Mouse (Mus musculus) intestine, embryonic 15.5 days (tissue): ENCODE results near the gene Ppm1b. TPM values are rescaled to one million over a fixed set of nuclear protein-coding genes. Genes with fewer than 3 reads are reported as not detected.

Experiments
- ATAC-seq: fragments of 200-750 bp; cut with Nextera tagmentation; 2 replicates; pipeline ENCODE4 v1.8.0; 2017; ENCODE audit warnings: moderate TSS enrichment, moderate library complexity
- H3K27ac ChIP-seq: fragments of 300-500 bp; sonication (generic); 2 replicates; pipeline ENCODE4 v1.5.1; 2015; ENCODE audit warnings: mild to moderate bottlenecking, inconsistent platforms
- H3K27me3 ChIP-seq: fragments of 300-500 bp; sonication (generic); replicated peaks from 2 replicates; pipeline ENCODE4 v1.6.1; 2015; ENCODE audit warnings: inconsistent platforms
- H3K36me3 ChIP-seq: fragments of 300-500 bp; sonication (generic); 2 replicates; pipeline ENCODE4 v1.6.1; 2015; ENCODE audit warnings: inconsistent platforms
- H3K4me1 ChIP-seq: fragments of 300-500 bp; sonication (generic); replicated peaks from 2 replicates; pipeline ENCODE4 v1.6.1; 2015; ENCODE audit warnings: inconsistent platforms
- H3K4me2 ChIP-seq: fragments of 300-500 bp; sonication (generic); replicated peaks from 2 replicates; pipeline ENCODE4 v1.6.1; 2015; ENCODE audit warnings: mild to moderate bottlenecking, inconsistent platforms
- H3K4me3 ChIP-seq: fragments of 300-500 bp; sonication (generic); replicated peaks from 2 replicates; pipeline ENCODE4 v1.5.1; 2015; ENCODE audit warnings: inconsistent platforms
- H3K9ac ChIP-seq: fragments of 300-500 bp; sonication (generic); 2 replicates; pipeline ENCODE4 v1.6.1; 2015; ENCODE audit warnings: inconsistent platforms
- H3K9me3 ChIP-seq: fragments of 300-500 bp; sonication (generic); 2 replicates; pipeline ENCODE4 v1.6.1; 2016; ENCODE audit warnings: inconsistent platforms
- WGBS: fragments of 180-500 bp; shearing (Covaris S2); methylation state at CpG from one replicate; pipeline ENCODE4 v1.1.7; 2015; 5-methylcytosine and 5-hydroxymethylcytosine counted together
- polyA plus RNA-seq: library from polyadenylated mRNA; unstranded; fragments of >200 nt; fragmentation: Nextera tagmentation; extraction: Ambion mirVana; gene quantifications from 2 replicates; pipeline ENCODE4 v1.2.1, GENCODE M21; 2015

Ppm1b gene
- polyA plus RNA-seq, 1 experiment from 2014 or later = 96.6 TPM

DNA sequence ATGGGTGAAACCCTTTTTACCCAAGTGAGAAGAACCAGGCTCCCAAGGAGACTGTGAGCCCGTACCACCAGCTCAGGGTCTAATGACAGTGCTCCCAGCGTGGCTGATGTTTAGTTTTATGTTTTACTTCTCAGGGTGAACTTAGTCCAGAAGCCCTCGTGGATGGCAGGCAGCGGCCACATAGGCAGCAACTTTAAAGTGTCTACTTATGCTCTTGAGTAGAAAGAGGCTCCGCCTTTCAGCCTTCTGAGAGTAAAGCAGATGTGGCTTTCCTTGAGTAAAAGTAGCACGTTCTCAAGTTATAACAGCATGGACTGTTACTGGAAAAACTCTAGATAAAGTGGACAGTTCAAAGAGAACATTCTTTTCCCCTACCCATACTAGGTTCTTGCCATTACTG lies 39.3 kb downstream of the Ppm1b start:
- H3K4me3 ChIP-seq = no peak overlapping the region
- H3K27ac ChIP-seq = no peak overlapping the region
- H3K9ac ChIP-seq = no peak overlapping the region
- no peak for ATAC-seq
- no peaks in the 10 kb centered on the region for H3K27me3 ChIP-seq
- no peaks in the 10 kb centered on the region for H3K9me3 ChIP-seq
- H3K36me3 ChIP-seq = 0 out of 2 replicates have a peak, but pooled peaks cover 3% of the 10 kb centered on the region
- WGBS = 54% methylated on average over 6 of the region's 6 CpGs
- no peaks in the 10 kb centered on the region for H3K4me1 ChIP-seq
- H3K4me2 ChIP-seq = no peak overlapping the region

DNA sequence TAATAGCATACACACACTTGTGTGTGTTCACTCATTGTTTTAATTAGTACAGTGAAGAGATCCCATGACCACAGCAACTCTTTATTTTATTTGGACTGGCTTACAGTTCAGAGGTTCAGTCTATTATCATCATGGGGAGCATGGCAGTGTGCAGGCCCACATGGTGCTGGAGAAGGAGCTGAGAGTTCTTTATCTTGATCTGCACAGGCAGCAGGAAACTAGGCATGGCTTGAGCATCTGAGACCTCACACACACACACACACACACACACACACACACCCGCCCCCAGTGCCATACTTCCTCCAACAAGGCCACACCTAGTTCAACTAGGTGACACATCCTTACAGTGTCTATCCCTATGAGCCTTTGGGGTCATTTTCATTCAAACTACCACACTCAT lies 41.1 kb downstream of the Ppm1b start:
- H3K27ac ChIP-seq = no peak overlapping the region
- 61% methylated on average over 1 of the region's 1 CpGs for WGBS
- H3K4me2 ChIP-seq = no peak overlapping the region
- H3K9me3 ChIP-seq = no peaks in the 10 kb centered on the region
- H3K4me1 ChIP-seq = no peaks in the 10 kb centered on the region
- H3K27me3 ChIP-seq = no peaks in the 10 kb centered on the region
- no peak for ATAC-seq
- no peak overlapping the region for H3K4me3 ChIP-seq
- H3K36me3 ChIP-seq = 0 out of 2 replicates have a peak, but pooled peaks cover 3% of the 10 kb centered on the region
- no peak overlapping the region for H3K9ac ChIP-seq

DNA sequence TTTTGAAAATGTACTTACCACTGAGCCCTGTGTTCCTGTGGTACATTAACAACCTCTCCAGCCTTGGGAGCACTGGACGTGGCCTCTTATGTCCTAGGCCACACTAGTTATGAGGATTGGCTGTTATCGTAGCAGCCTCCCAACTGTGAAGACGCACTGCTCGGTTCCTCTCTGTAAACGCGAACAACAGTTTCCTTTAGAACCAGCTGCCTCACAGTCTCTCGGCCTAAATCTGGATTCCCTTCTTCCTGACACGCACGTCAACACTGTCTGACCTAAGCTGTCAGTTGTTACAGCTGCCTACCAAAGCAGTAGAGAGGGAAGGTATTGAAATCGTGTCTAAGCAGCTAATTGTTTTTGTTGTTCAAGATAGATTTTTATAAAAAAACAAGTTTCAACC lies 43.1 kb downstream of the Ppm1b start:
- no peak overlapping the region for H3K27ac ChIP-seq
- 86% methylated on average over 10 of the region's 10 CpGs for WGBS
- H3K27me3 ChIP-seq = no peaks in the 10 kb centered on the region
- H3K4me3 ChIP-seq = no peak overlapping the region
- H3K36me3 ChIP-seq = 0 out of 2 replicates have a peak, but pooled peaks cover 6% of the 10 kb centered on the region
- no peak overlapping the region for H3K4me2 ChIP-seq
- no peak for ATAC-seq
- H3K9me3 ChIP-seq = no peaks in the 10 kb centered on the region
- no peaks in the 10 kb centered on the region for H3K4me1 ChIP-seq
- H3K9ac ChIP-seq = no peak overlapping the region

DNA sequence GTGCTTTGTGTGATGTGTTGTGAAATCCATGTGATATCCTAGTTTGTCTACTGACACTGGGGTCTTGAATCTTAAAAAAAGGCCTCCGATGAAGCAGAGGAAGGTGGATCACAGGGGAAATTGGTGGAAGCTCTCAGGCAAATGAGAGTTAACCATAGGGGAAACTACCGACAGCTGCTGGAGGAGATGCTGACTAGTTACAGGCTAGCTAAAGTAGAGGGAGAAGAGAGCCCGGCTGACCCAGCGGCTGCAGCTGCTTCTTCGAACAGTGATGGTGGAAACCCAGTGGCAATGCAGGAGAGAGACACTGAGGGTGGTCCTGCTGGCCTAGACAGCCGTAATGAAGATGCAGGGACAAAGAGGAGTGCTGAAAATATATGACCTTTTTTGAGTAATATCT lies 56.9 kb downstream of the Ppm1b start:
- Histone ChIP-seq H3K9ac (no peak overlapping the region), H3K27me3 (no peaks in the 10 kb centered on the region), H3K4me3 (no peak overlapping the region), H3K9me3 (no peaks in the 10 kb centered on the region), H3K4me2 (no peak overlapping the region), H3K36me3 (0 out of 2 replicates have a peak, but pooled peaks cover 6% of the 10 kb centered on the region), H3K27ac (no peak overlapping the region), H3K4me1 (no peaks in the 10 kb centered on the region)
- no peak for ATAC-seq
- 71% methylated on average over 6 of the region's 6 CpGs for WGBS

DNA sequence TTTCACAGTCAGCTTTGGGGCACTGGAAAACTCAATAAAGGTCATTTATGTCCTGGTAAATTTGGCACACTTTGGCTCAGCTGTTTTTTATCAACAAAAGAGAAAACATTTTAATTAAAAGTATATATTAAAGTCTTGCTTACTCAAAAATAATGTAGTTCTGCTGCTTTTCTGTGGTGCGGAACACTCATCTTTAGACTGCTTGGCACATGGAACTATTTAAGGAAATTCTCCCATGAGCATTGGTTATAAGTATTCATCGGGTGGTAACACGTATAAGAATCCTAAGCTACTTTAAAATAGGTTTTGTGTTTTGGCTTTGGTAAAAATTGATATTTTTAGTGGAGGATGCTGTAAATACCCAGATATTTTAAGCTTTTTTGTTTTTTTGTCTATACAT lies 58.1 kb downstream of the Ppm1b start:
- WGBS = 96% methylated on average over 3 of the region's 3 CpGs
- ATAC-seq = no peak
- no peak overlapping the region for H3K4me2 ChIP-seq

DNA sequence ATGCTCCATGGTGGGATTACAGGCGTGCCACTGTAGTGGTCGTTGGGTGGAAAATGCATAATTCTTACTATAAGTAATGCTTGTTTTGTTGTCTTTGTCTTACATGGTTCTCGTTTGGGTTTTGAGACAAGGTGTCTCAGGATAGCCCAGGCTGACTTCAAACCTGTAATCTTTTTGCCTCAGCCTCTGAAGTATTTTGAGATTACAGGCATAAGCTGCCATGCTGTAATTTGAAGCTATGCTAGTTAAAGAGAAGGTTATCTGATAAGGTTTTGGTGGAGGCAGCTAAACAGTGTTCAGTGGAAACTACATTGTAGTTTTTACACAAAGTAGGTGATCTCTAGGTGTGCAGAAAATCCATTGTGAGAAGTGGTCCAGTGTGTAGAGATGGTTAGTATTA lies 61.8 kb downstream of the Ppm1b start:
- Histone ChIP-seq H3K27ac (no peak overlapping the region), H3K27me3 (no peaks in the 10 kb centered on the region), H3K36me3 (no peaks in the 10 kb centered on the region), H3K9ac (no peak overlapping the region), H3K4me1 (no peaks in the 10 kb centered on the region), H3K9me3 (no peaks in the 10 kb centered on the region), H3K4me3 (no peak overlapping the region), H3K4me2 (no peak overlapping the region)
- no peak for ATAC-seq
- 85% methylated on average over 3 of the region's 3 CpGs for WGBS

More for the DNA sequence above, 58.1 kb downstream of the Ppm1b start:
- Histone ChIP-seq H3K36me3 (0 out of 2 replicates have a peak, but pooled peaks cover 6% of the 10 kb centered on the region), H3K9me3 (no peaks in the 10 kb centered on the region), H3K9ac (no peak overlapping the region), H3K4me1 (no peaks in the 10 kb centered on the region), H3K27ac (no peak overlapping the region), H3K4me3 (no peak overlapping the region), H3K27me3 (no peaks in the 10 kb centered on the region)

DNA sequence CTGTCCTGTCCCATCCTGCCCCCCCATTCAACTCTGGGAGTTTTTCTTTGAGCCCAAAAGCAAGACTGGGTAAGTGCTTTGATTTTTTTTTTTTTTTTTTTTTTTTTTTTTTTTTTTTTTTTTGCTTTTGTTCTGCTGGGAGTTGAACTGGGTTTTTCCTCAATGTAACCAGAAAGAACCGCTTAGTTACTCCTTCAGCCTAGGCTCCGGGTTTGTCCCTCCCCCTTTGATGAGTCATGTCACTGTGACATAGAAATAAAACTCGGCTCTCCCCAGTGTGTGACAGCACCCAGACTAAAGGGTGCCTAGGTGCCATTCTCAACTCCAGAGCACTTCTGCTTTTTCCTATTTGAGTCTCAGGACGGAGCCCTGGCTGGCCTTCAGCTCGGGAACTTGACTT lies 62.3 kb downstream of the Ppm1b start:
- no peak overlapping the region for H3K4me2 ChIP-seq
- H3K9me3 ChIP-seq = no peaks in the 10 kb centered on the region
- WGBS = 75% methylated on average over 5 of the region's 5 CpGs
- H3K9ac ChIP-seq = no peak overlapping the region
- no peaks in the 10 kb centered on the region for H3K4me1 ChIP-seq
- peak; percentile 43; the same call in 1 of the 2 replicates for ATAC-seq
- H3K27ac ChIP-seq = no peak overlapping the region
- H3K4me3 ChIP-seq = no peak overlapping the region
- no peaks in the 10 kb centered on the region for H3K36me3 ChIP-seq
- H3K27me3 ChIP-seq = no peaks in the 10 kb centered on the region

DNA sequence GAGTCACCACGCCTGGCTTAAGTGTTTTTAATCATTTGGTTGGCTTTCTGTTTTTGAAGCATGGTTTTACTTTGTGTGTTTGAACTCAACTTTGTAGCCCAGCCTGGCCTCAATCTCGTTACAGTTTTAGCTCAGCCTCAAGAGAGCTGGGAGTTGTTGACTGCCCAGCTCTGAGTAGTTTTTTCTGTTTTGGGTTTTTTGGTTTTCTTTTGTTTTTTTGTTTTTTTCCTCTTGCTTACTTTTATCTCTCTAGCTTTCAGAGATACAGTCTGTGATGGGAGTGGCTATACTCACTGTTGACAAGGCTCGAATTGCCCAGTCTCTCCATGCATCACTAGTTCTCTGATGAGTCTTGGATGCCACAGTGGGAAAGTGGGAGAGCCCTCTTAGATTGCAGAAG lies 63.8 kb downstream of the Ppm1b start:
- ATAC-seq = no peak
- Histone ChIP-seq H3K27me3 (no peaks in the 10 kb centered on the region), H3K9ac (no peak overlapping the region), H3K36me3 (no peaks in the 10 kb centered on the region), H3K4me1 (no peaks in the 10 kb centered on the region), H3K9me3 (no peaks in the 10 kb centered on the region), H3K27ac (no peak overlapping the region), H3K4me3 (no peak overlapping the region), H3K4me2 (no peak overlapping the region)
- 88% methylated on average over 3 of the region's 3 CpGs for WGBS

DNA sequence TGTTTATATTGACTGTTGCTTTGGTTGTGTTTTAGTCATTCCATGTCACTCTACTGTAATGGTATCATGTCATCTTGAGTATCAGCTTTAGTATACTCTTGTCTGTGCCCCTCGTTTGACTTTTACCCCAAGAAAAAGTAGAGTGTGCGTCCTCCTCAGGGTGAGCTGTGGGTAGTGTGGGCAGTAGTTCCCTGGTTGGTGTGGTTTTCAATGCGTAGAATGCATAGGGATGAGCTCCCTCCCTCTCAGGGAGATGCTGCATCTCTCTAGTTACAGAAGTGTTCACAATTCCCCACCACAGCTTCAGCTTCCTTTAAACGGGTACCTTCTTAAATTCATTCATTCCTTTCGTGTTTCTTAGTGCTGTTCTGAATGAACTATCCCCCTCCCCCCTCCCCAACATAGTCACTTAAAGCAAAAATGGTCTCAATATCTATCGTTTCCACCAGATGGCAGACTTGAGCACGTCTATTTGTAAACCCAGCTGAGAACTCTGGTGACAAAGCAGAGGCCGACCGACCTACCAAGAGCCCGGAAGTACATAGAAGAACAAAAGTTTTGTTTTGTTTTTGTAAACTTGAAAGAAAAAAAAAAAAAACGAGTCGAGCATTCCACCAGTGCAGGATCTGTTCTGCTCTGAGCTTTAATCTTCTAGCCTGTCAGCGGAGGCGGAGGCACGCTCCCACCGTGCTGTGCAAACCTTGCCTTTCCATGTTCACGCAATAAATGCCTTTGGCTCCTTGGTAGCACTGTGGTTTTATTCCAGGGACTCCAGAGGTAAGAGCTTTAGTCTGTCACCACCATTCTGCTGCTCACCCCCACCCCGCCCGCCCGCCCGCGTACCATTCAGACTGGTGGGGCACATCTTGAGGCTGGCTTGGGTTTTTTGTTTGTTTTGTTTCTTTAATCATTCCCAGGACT lies 67.0 kb downstream of the Ppm1b start:
- 48% methylated on average over 22 of the region's 22 CpGs for WGBS
- H3K27ac ChIP-seq = no peak overlapping the region
- H3K36me3 ChIP-seq = no peaks in the 10 kb centered on the region
- peak overlapping the region; percentile 14; the same call in 1 of the 2 replicates for H3K4me2 ChIP-seq
- no peak overlapping the region for H3K4me3 ChIP-seq
- no peaks in the 10 kb centered on the region for H3K4me1 ChIP-seq
- no peaks in the 10 kb centered on the region for H3K9me3 ChIP-seq
- ATAC-seq = peak; percentile 13
- H3K27me3 ChIP-seq = no peaks in the 10 kb centered on the region
- no peak overlapping the region for H3K9ac ChIP-seq

DNA sequence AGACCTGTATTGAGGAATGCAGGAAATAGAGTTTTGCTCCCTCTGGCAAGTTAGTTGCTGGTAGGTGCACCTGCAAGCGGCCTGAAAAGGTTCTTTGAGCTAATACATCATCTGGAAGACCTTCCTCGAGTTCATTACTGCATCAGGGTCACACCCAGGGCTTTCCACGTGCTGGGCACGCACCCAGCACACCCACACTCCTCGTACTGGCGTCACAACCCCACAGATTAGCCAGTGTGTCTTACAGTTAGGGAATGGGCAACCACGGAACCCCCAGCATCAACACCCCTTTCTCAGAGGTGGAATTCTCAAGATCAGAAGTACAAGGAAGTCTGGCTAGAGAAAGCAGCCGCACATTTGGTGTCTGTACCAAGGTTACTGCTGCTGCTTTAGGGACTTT lies 67.7 kb downstream of the Ppm1b start:
- H3K36me3 ChIP-seq = no peaks in the 10 kb centered on the region
- H3K27me3 ChIP-seq = no peaks in the 10 kb centered on the region
- no peaks in the 10 kb centered on the region for H3K9me3 ChIP-seq
- no peak overlapping the region for H3K9ac ChIP-seq
- 76% methylated on average over 8 of the region's 8 CpGs for WGBS
- H3K4me2 ChIP-seq = no peak overlapping the region
- 0 out of 2 replicates have a peak overlapping the region, but pooled peaks have one; percentile 22 for H3K27ac ChIP-seq
- H3K4me3 ChIP-seq = no peak overlapping the region
- ATAC-seq = no peak
- H3K4me1 ChIP-seq = no peaks in the 10 kb centered on the region

DNA sequence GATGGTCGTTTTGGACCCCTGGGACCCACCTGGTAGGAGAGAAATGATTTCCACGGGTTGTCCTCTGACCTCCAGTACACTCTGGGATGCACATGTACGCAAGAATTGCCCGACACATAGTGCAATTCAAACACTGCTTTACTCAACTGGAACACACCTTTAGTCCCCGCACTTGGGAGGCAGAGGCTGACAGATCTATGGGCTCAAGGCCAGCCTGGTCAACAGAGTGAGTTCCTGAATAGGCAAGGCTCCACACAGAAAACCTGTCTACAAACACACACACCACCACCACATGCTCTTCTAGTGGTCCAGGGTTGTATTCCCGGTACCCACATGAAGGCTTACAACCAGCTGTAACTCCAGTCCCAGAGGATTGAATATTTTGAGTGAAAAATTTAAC lies 68.6 kb downstream of the Ppm1b start:
- Histone ChIP-seq H3K4me2 (no peak overlapping the region), H3K27me3 (no peaks in the 10 kb centered on the region), H3K4me1 (no peaks in the 10 kb centered on the region), H3K9ac (no peak overlapping the region), H3K27ac (no peak overlapping the region), H3K9me3 (no peaks in the 10 kb centered on the region), H3K36me3 (no peaks in the 10 kb centered on the region), H3K4me3 (no peak overlapping the region)
- ATAC-seq = no peak
- 86% methylated on average over 6 of the region's 6 CpGs for WGBS

DNA sequence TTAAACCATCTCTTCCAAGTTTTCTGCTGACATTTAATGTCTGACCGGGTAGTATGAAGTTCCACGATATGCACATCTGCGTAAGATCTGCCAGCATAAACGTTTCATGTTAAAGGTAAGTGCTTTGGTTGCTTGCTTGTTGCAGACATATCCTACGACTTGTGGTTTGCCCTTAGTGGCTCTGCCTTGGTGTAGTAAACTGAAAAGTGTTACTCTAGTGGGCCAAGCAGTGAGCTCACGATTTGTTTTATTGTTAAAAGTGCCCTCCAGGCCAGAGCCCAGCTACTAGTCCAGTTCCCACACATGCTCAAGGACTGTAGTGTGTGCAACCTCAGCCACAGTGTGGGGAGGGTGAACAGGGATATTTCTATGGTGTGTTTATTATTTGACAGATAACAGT lies 69.9 kb downstream of the Ppm1b start:
- no peaks in the 10 kb centered on the region for H3K4me1 ChIP-seq
- no peak overlapping the region for H3K9ac ChIP-seq
- no peak overlapping the region for H3K27ac ChIP-seq

DNA sequence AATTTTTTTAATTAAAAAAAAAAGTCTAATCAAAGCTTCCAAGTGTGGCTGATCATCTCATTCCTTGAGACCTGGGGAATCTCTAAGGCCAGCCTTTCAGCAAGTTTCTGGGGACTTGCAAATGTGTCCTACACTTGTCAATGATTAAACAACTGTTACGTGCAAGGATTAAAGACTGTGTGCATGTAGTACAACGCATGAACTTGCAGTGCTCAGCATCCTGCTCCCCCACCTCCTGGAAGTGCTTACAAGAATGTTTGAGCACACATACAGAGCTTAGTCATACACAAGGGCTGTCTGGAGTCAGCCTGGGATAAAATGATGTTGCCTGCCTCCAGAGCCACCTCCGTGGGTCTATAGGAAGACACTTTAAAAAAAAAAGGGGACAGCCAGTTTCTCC lies 70.7 kb downstream of the Ppm1b start:
- ATAC-seq = peak; percentile 70
- no peaks in the 10 kb centered on the region for H3K36me3 ChIP-seq
- H3K9ac ChIP-seq = no peak overlapping the region
- no peak overlapping the region for H3K4me2 ChIP-seq
- no peaks in the 10 kb centered on the region for H3K9me3 ChIP-seq
- H3K27me3 ChIP-seq = no peaks in the 10 kb centered on the region
- H3K27ac ChIP-seq = no peak overlapping the region
- H3K4me3 ChIP-seq = no peak overlapping the region
- no peaks in the 10 kb centered on the region for H3K4me1 ChIP-seq
- 59% methylated on average over 3 of the region's 3 CpGs for WGBS

More for the DNA sequence above, 69.9 kb downstream of the Ppm1b start:
- H3K4me3 ChIP-seq = no peak overlapping the region
- no peak overlapping the region for H3K4me2 ChIP-seq
- H3K9me3 ChIP-seq = no peaks in the 10 kb centered on the region
- H3K36me3 ChIP-seq = no peaks in the 10 kb centered on the region
- H3K27me3 ChIP-seq = no peaks in the 10 kb centered on the region
- ATAC-seq = no peak
- WGBS = 85% methylated on average over 6 of the region's 6 CpGs
